Mouse (Mus musculus) G1E (cell line): Measurements from ENCODE around the gene Slfn14.

Source experiments
- CTCF ChIP-seq: IDR thresholded peaks from 2 replicates; pipeline ENCODE4 v1.5.1; 2012; ENCODE audit warnings: low read depth, low read length, inconsistent platforms, mixed read lengths
- GATA1 ChIP-seq: IDR thresholded peaks from 2 replicates; pipeline ENCODE4 v1.6.1; 2012; ENCODE audit warnings: borderline replicate concordance, low read length, inconsistent platforms, mixed read lengths
- GATA2 ChIP-seq: IDR thresholded peaks from 2 replicates; pipeline ENCODE4 v1.6.1; 2012; ENCODE audit warnings: low read depth, low read length, inconsistent platforms, borderline replicate concordance
- POLR2AphosphoS5 ChIP-seq: IDR thresholded peaks from 2 replicates; pipeline ENCODE4 v1.6.1; 2012; ENCODE audit warnings: low read depth, low read length, inconsistent platforms; ENCODE audit not compliant: insufficient replicate concordance
- TAL1 ChIP-seq: conservative IDR thresholded peaks from 2 replicates; pipeline ENCODE4 v1.6.1; 2012; ENCODE audit warnings: low read depth, low read length, inconsistent platforms, mixed read lengths

GRCm38 (mm10) chr11:83294133-83294532, 7.6 kb upstream of the Slfn14 start:
- TF ChIP-seq CTCF (no peak), GATA1 (no peak), POLR2AphosphoS5 (no peak), GATA2 (no peak), TAL1 (no peak)
